Mouse (Mus musculus): Measurements from ENCODE around the gene Kdm2b.

DNA sequence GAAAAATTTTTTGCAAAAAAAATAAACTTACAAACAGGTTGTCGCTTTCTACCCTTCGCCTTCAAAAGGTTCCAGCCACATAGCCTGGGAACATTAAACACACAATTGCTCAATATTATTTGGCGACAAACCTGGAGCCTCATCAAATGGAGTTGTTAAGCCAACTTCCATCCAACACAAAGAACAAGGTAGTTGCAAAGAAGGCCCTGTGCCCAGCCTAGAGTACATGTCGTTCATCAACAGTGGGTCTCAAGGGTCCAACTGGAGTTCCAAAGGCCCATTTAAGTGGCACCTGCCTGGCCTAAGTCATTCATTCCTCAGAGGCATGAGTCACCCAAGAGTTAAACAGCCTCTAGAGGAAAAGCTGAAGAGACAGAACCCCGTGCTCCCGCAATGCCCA lies 52.6 kb downstream of the Kdm2b start:
- TF ChIP-seq CTCF (IDR thresholded peaks at IDR 0.05; ENCODE audit: borderline replicate concordance, insufficient read depth, low read depth, low read length) (no peak), POLR2A (IDR thresholded peaks at IDR 0.05; ENCODE audit: borderline replicate concordance, insufficient read depth, low read length) (no peak)
